Comparison of ENCODE assay signal across 9 mouse cellular contexts in the genomic region with DNA sequence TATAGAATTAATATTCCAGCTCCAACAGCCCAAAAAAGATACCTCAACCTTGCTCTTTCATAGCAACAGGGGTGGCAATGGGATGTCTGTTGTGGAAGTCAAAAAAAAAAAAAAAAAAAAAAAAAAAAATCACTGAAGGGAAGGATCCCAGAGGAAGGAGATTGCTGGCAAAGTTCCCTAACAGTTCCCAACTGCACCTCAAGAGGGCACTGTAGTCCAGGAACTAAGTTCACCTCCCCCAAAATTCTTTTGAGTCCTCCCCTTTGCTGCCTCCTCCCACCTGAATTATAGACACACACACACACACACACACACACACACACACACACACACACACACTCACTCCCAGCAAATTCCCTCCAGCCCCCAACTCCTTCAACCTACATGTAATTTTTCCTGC. TPM values are rescaled to one million over a fixed set of nuclear protein-coding genes. Genes with fewer than 3 reads are reported as not detected.
DNase-seq lines count a peak whose midpoint lies in the region; ATAC-seq and TF ChIP-seq lines count a peak whose summit lies in the region.
"Had no signal": no experiment of that assay in that cellular context is flagged by ENCODE, and none has a peak within 500 bp of the region (broad histone marks: within the 10 kb centered on the region; RNA-seq: fewer than 3 reads in every experiment).

No protein-coding gene starts in this region.

- peak; percentile 68 for TF ChIP-seq CTCF in heart, postnatal 0 days (IDR thresholded peaks at IDR 0.05; ENCODE audit: low read depth)
- peak; percentile 66 for TF ChIP-seq CTCF in left cerebral cortex, adult 2 months (IDR thresholded peaks at IDR 0.05)
- TF ChIP-seq CTCF in midbrain, postnatal 0 days (IDR thresholded peaks at IDR 0.05) = peak; percentile 78
- TF ChIP-seq CTCF in testis, adult 2 months (IDR thresholded peaks at IDR 0.05; ENCODE audit: control insufficient read depth, insufficient read depth, insufficient replicate concordance, low read depth, low read length) = peak; percentile 19; the same call in 1 of the 2 replicates

- no peaks in the 10 kb centered on the region for H3K36me3 ChIP-seq in forebrain, embryonic 11.5 days (ENCODE audit: control insufficient read depth, insufficient read depth, low read length)
- no peaks in the 10 kb centered on the region for H3K36me3 ChIP-seq in forebrain, embryonic 12.5 days (replicated peaks)
- H3K36me3 ChIP-seq in heart, postnatal 0 days (replicated peaks; ENCODE audit: control insufficient read depth, insufficient read depth, low read length) = no peaks in the 10 kb centered on the region
- no peaks in the 10 kb centered on the region for H3K36me3 ChIP-seq in midbrain, postnatal 0 days (ENCODE audit: insufficient read depth, low read length)
- no peaks in the 10 kb centered on the region for H3K36me3 ChIP-seq in testis, adult 2 months (ENCODE audit: control insufficient read depth, insufficient read depth, low read length)
- H3K36me3 ChIP-seq: neural tube, embryonic 12.5 days had no signal

- no peak overlapping the region for H3K27ac ChIP-seq in forebrain, embryonic 11.5 days (ENCODE audit: low read depth, low read length)
- no peak overlapping the region for H3K27ac ChIP-seq in forebrain, embryonic 12.5 days
- H3K27ac ChIP-seq in heart, postnatal 0 days (ENCODE audit: low read depth) = no peak overlapping the region
- H3K27ac ChIP-seq in left cerebral cortex, adult 2 months = no peak overlapping the region
- H3K27ac ChIP-seq in midbrain, postnatal 0 days (ENCODE audit: low read depth, low read length) = no peak overlapping the region
- no peak overlapping the region for H3K27ac ChIP-seq in testis, adult 2 months (ENCODE audit: control insufficient read depth, insufficient read depth, low read depth, low read length)
- H3K27ac ChIP-seq: neural tube, embryonic 12.5 days had no signal

- ATAC-seq in forebrain, embryonic 11.5 days (replicated peaks; ENCODE audit: low FRiP score) = no peak
- ATAC-seq in forebrain, embryonic 12.5 days (ENCODE audit: low FRiP score) = no peak
- ATAC-seq in heart, postnatal 0 days (ENCODE audit: insufficient read depth, low read depth) = 0 out of 2 replicates have a peak, but pooled peaks have one; percentile 33
- no peak for ATAC-seq in midbrain, postnatal 0 days (ENCODE audit: low FRiP score)

- TF ChIP-seq EP300 in heart, postnatal 0 days (IDR thresholded peaks at IDR 0.05; ENCODE audit: low read depth) = no peak

- TF ChIP-seq POLR2A in testis, adult 2 months (IDR thresholded peaks at IDR 0.05; ENCODE audit: control insufficient read depth, low read depth, low read length) = no peak

- intact Hi-C loops in left cerebral cortex, adult 2 months (cut with DNase I) = loop anchor here (2.0 kb wide), 1 partner anchor 22 kb away; a partner anchor contains a TSS

- H3K4me3 ChIP-seq in forebrain, embryonic 11.5 days (ENCODE audit: low read depth, low read length) = no peak overlapping the region
- no peak overlapping the region for H3K4me3 ChIP-seq in forebrain, embryonic 12.5 days (replicated peaks)
- H3K4me3 ChIP-seq in heart, postnatal 0 days (ENCODE audit: low read depth, low read length) = no peak overlapping the region
- no peak overlapping the region for H3K4me3 ChIP-seq in left cerebral cortex, adult 2 months
- H3K4me3 ChIP-seq in midbrain, postnatal 0 days (ENCODE audit: low read depth, low read length) = no peak overlapping the region
- no peak overlapping the region for H3K4me3 ChIP-seq in testis, adult 2 months (ENCODE audit: control insufficient read depth, low read depth, low read length)
- H3K4me3 ChIP-seq: neural tube, embryonic 12.5 days had no signal

- no peak overlapping the region for H3K9ac ChIP-seq in forebrain, embryonic 11.5 days (ENCODE audit: low read length)
- H3K9ac ChIP-seq in forebrain, embryonic 12.5 days = no peak overlapping the region
- no peak overlapping the region for H3K9ac ChIP-seq in heart, postnatal 0 days (replicated peaks; ENCODE audit: low read depth, low read length)
- no peak overlapping the region for H3K9ac ChIP-seq in midbrain, postnatal 0 days (replicated peaks; ENCODE audit: low read length, poor library complexity, severe bottlenecking)
- H3K9ac ChIP-seq: neural tube, embryonic 12.5 days had no signal

- DNase-seq in forebrain, embryonic 11.5 days (ENCODE audit: low spot score) = peak; percentile 82
- peak; percentile 30 for DNase-seq in T-cell, adult 2 months (ENCODE audit: low spot score)
- DNase-seq in cerebellum, postnatal 4 days (ENCODE audit: low spot score in 2 of 2) = peak; percentile 53 to 86
- DNase-seq in heart, postnatal 0 days (ENCODE audit: low spot score) = peak; percentile 81
- DNase-seq in left cerebral cortex, adult 2 months (ENCODE audit: extremely low spot score in 1 of 2, low spot score in 2 of 2) = peak; percentile 71 to 83
- peak; percentile 92 for DNase-seq in midbrain, postnatal 0 days (ENCODE audit: low spot score)

- no peaks in the 10 kb centered on the region for H3K27me3 ChIP-seq in forebrain, embryonic 11.5 days (ENCODE audit: control insufficient read depth, insufficient read depth, low read length)
- H3K27me3 ChIP-seq in forebrain, embryonic 12.5 days = peaks cover 13% of the 10 kb centered on the region; the same call in 1 of the 2 replicates
- H3K27me3 ChIP-seq in heart, postnatal 0 days (ENCODE audit: control insufficient read depth, insufficient read depth, low read length) = peaks cover 21% of the 10 kb centered on the region
- peaks cover 10% of the 10 kb centered on the region; the same call in 1 of the 2 replicates for H3K27me3 ChIP-seq in midbrain, postnatal 0 days (ENCODE audit: insufficient read depth, low read length)
- no peaks in the 10 kb centered on the region; the same call in 1 of the 2 replicates for H3K27me3 ChIP-seq in testis, adult 2 months (ENCODE audit: control insufficient read depth, insufficient read depth, low read length)

- H3K9me3 ChIP-seq in forebrain, embryonic 11.5 days (ENCODE audit: control insufficient read depth, low read length) = no peaks in the 10 kb centered on the region
- H3K9me3 ChIP-seq in forebrain, embryonic 12.5 days = no peaks in the 10 kb centered on the region
- no peaks in the 10 kb centered on the region for H3K9me3 ChIP-seq in heart, postnatal 0 days (replicated peaks; ENCODE audit: control insufficient read depth, low read length)
- no peaks in the 10 kb centered on the region for H3K9me3 ChIP-seq in midbrain, postnatal 0 days (ENCODE audit: low read length)
- H3K9me3 ChIP-seq: neural tube, embryonic 12.5 days had no signal

- H3K4me1 ChIP-seq in forebrain, embryonic 11.5 days (replicated peaks; ENCODE audit: control insufficient read depth, insufficient read depth, low read length) = peaks cover 10% of the 10 kb centered on the region; the same call in 1 of the 2 replicates
- peaks cover 20% of the 10 kb centered on the region for H3K4me1 ChIP-seq in forebrain, embryonic 12.5 days
- H3K4me1 ChIP-seq in heart, postnatal 0 days (ENCODE audit: control insufficient read depth, insufficient read depth) = no peaks in the 10 kb centered on the region
- H3K4me1 ChIP-seq in midbrain, postnatal 0 days (ENCODE audit: insufficient read depth, low read length) = no peaks in the 10 kb centered on the region
- H3K4me1 ChIP-seq in testis, adult 2 months (ENCODE audit: control insufficient read depth, insufficient read depth, low read length) = peaks cover 3% of the 10 kb centered on the region

- no peak overlapping the region for H3K4me2 ChIP-seq in forebrain, embryonic 11.5 days (ENCODE audit: low read depth, low read length, severe bottlenecking)
- no peak overlapping the region for H3K4me2 ChIP-seq in forebrain, embryonic 12.5 days
- no peak overlapping the region for H3K4me2 ChIP-seq in heart, postnatal 0 days (ENCODE audit: low read depth, low read length)
- H3K4me2 ChIP-seq in midbrain, postnatal 0 days (ENCODE audit: low read depth, low read length, poor library complexity, severe bottlenecking) = no peak overlapping the region
- H3K4me2 ChIP-seq: neural tube, embryonic 12.5 days had no signal

RNA-seq across cellular contexts. Expression of a gene that starts 4.3 kb away (rescaled TPM):
- polyA plus RNA-seq in forebrain, embryonic 11.5 days (2014; fragmentation: Nextera tagmentation; extraction: Ambion mirVana) = 0.11 and 0.15 TPM in 2 replicates
- polyA plus RNA-seq in forebrain, embryonic 12.5 days (2016; fragmentation: Nextera tagmentation; extraction: Ambion mirVana) = 0.09 TPM in 2 replicates
- under 0.01 and 0.43 TPM in 2 replicates for total RNA-seq in heart, postnatal 0 days (2014; rRNA removed; ENCODE audit: low replicate concordance)
- polyA plus RNA-seq in heart, postnatal 0 days (2015; fragmentation: Nextera tagmentation; extraction: Ambion mirVana) = 0.04 TPM in 2 replicates
- total RNA-seq in left cerebral cortex, adult 2 months (2021) = under 1 TPM; 0.30 to 0.38 TPM
- 0.85 and 0.99 TPM in 2 replicates for total RNA-seq in midbrain, postnatal 0 days (2014; rRNA removed)
- polyA plus RNA-seq in midbrain, postnatal 0 days (2015; fragmentation: Nextera tagmentation; extraction: Ambion mirVana) = 0.31 and 0.49 TPM in 2 replicates
- 10.2 and 11.5 TPM in 2 replicates for polyA plus RNA-seq in testis, adult 2 months (2012; rRNA removed)

RNA-seq across cellular contexts. Expression of a gene that starts 21.2 kb away (rescaled TPM):
- 55.9 and 62.4 TPM in 2 replicates for polyA plus RNA-seq in forebrain, embryonic 11.5 days (2014; fragmentation: Nextera tagmentation; extraction: Ambion mirVana)
- 61.6 and 62.1 TPM in 2 replicates for polyA plus RNA-seq in forebrain, embryonic 12.5 days (2016; fragmentation: Nextera tagmentation; extraction: Ambion mirVana)
- 40.1 and 61.3 TPM in 2 replicates for total RNA-seq in heart, postnatal 0 days (2014; rRNA removed; ENCODE audit: low replicate concordance)
- 39.9 and 40.6 TPM in 2 replicates for polyA plus RNA-seq in heart, postnatal 0 days (2015; fragmentation: Nextera tagmentation; extraction: Ambion mirVana)
- total RNA-seq in left cerebral cortex, adult 2 months (2021) = 10 to 100 TPM; 30.4 to 35.9 TPM
- 73.2 and 95.3 TPM in 2 replicates for total RNA-seq in midbrain, postnatal 0 days (2014; rRNA removed)
- 91.5 and 95.6 TPM in 2 replicates for polyA plus RNA-seq in midbrain, postnatal 0 days (2015; fragmentation: Nextera tagmentation; extraction: Ambion mirVana)
- polyA plus RNA-seq in testis, adult 2 months (2012; rRNA removed) = 10.2 and 12.7 TPM in 2 replicates

RNA-seq across cellular contexts. Expression of a gene that starts 37.2 kb away (rescaled TPM):
- polyA plus RNA-seq in forebrain, embryonic 11.5 days (2014; fragmentation: Nextera tagmentation; extraction: Ambion mirVana) = 14.0 and 14.9 TPM in 2 replicates
- 18.7 TPM in 2 replicates for polyA plus RNA-seq in forebrain, embryonic 12.5 days (2016; fragmentation: Nextera tagmentation; extraction: Ambion mirVana)
- total RNA-seq in heart, postnatal 0 days (2014; rRNA removed; ENCODE audit: low replicate concordance) = 12.0 and 17.7 TPM in 2 replicates
- 7.2 TPM in 2 replicates for polyA plus RNA-seq in heart, postnatal 0 days (2015; fragmentation: Nextera tagmentation; extraction: Ambion mirVana)
- total RNA-seq in left cerebral cortex, adult 2 months (2021) = 10 to 100 TPM; 58.1 to 59.9 TPM
- 23.6 and 30.8 TPM in 2 replicates for total RNA-seq in midbrain, postnatal 0 days (2014; rRNA removed)
- polyA plus RNA-seq in midbrain, postnatal 0 days (2015; fragmentation: Nextera tagmentation; extraction: Ambion mirVana) = 16.3 and 17.8 TPM in 2 replicates
- 11.5 and 12.0 TPM in 2 replicates for polyA plus RNA-seq in testis, adult 2 months (2012; rRNA removed)

RNA-seq across cellular contexts. Expression of a gene that starts 51.9 kb away (rescaled TPM):
- 0.40 and 0.84 TPM in 2 replicates for polyA plus RNA-seq in forebrain, embryonic 11.5 days (2014; fragmentation: Nextera tagmentation; extraction: Ambion mirVana)
- polyA plus RNA-seq in forebrain, embryonic 12.5 days (2016; fragmentation: Nextera tagmentation; extraction: Ambion mirVana) = 0.38 and 0.47 TPM in 2 replicates
- total RNA-seq in heart, postnatal 0 days (2014; rRNA removed; ENCODE audit: low replicate concordance) = not detected in 2 replicates
- polyA plus RNA-seq in heart, postnatal 0 days (2015; fragmentation: Nextera tagmentation; extraction: Ambion mirVana) = not detected in 2 replicates
- not detected for total RNA-seq in left cerebral cortex, adult 2 months (2021)
- total RNA-seq in midbrain, postnatal 0 days (2014; rRNA removed) = not detected in 2 replicates
- not detected in 2 replicates for polyA plus RNA-seq in midbrain, postnatal 0 days (2015; fragmentation: Nextera tagmentation; extraction: Ambion mirVana)
- polyA plus RNA-seq in testis, adult 2 months (2012; rRNA removed) = not detected in 2 replicates
- polyA plus RNA-seq: neural tube, embryonic 12.5 days had no signal

RNA-seq across cellular contexts. Expression of a gene that starts 52.2 kb away (rescaled TPM):
- 410 and 508 TPM in 2 replicates for polyA plus RNA-seq in forebrain, embryonic 11.5 days (2014; fragmentation: Nextera tagmentation; extraction: Ambion mirVana)
- 411 and 417 TPM in 2 replicates for polyA plus RNA-seq in forebrain, embryonic 12.5 days (2016; fragmentation: Nextera tagmentation; extraction: Ambion mirVana)
- 599 and 872 TPM in 2 replicates for total RNA-seq in heart, postnatal 0 days (2014; rRNA removed; ENCODE audit: low replicate concordance)
- polyA plus RNA-seq in heart, postnatal 0 days (2015; fragmentation: Nextera tagmentation; extraction: Ambion mirVana) = 301 TPM in 2 replicates
- total RNA-seq in left cerebral cortex, adult 2 months (2021) = 100 to 1,000 TPM; 570 to 583 TPM
- 1,154 and 1,456 TPM in 2 replicates for total RNA-seq in midbrain, postnatal 0 days (2014; rRNA removed)
- 590 and 632 TPM in 2 replicates for polyA plus RNA-seq in midbrain, postnatal 0 days (2015; fragmentation: Nextera tagmentation; extraction: Ambion mirVana)
- polyA plus RNA-seq in testis, adult 2 months (2012; rRNA removed) = 369 and 402 TPM in 2 replicates

Comparison
In these comparisons a context has a peak if more than half of its experiments do, and no peak if none do; other contexts are left out.
1. DNase-seq: peak in every context shown above with its lines; median percentile 92 in midbrain, postnatal 0 days; 82 in forebrain, embryonic 11.5 days; 81 in heart, postnatal 0 days; 77 in left cerebral cortex, adult 2 months; 70 in cerebellum, postnatal 4 days; 30 in T-cell, adult 2 months.
2. CTCF ChIP-seq: peak in every context shown above with its lines; median percentile 78 in midbrain, postnatal 0 days; 68 in heart, postnatal 0 days; 66 in left cerebral cortex, adult 2 months; 19 in testis, adult 2 months.